Mouse (Mus musculus): ENCODE results near the gene Vasp. TPM values are rescaled to one million over a fixed set of nuclear protein-coding genes. Genes with fewer than 3 reads are reported as not detected.

The Vasp gene
- total and polyA plus RNA-seq, 3 experiments, result 130 to 185 TPM; not detected in 1

DNA sequence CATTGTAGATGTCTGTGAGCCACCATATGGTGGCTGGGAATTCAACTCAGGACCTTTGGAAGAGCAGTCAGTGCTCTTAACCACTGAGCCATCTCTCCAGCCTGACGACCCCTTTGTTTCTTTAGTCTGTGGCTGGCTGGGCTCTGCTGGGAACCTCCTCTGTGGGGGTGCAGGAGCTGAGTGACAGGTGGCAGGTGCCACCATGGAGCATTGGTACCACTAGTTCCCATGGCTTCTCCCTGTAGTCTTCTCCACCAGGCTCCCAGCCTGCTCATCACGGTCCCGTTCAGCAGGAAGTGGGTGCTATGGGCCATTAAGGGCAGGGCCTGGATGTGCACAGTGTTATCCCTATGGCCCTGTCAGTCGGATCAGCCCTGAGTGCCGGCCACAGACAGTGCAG is 37.0 kb downstream of the Vasp start:
- Histone ChIP-seq H3K9me3 (replicated peaks; ENCODE audit: insufficient read depth, low read length) (no peaks in the 10 kb centered on the region), H3K27ac (ENCODE audit: control insufficient read depth, low read depth, low read length) (no peak overlapping the region), H3K36me3 (ENCODE audit: control insufficient read depth in 1 of 2, insufficient read depth in 2 of 2, low read length in 2 of 2) (peaks cover 0 to 5% of the 10 kb centered on the region in 2 experiments; a peak in 3 of 4 replicates), H3K27me3 (ENCODE audit: control insufficient read depth in 1 of 2, insufficient read depth in 2 of 2, low read length in 2 of 2) (no peaks in the 10 kb centered on the region), H3K79me2 (ENCODE audit: control insufficient read depth, insufficient read depth, low read length, poor library complexity) (peaks cover 43% of the 10 kb centered on the region), H3K4me3 (ENCODE audit: control insufficient read depth in 1 of 2, insufficient read depth in 1 of 2, low read depth in 2 of 2, low read length in 2 of 2) (no peak overlapping the region), H3K9ac (ENCODE audit: control insufficient read depth, low read depth, low read length, poor library complexity, severe bottlenecking) (no peak overlapping the region), H3K4me1 (ENCODE audit: control insufficient read depth in 1 of 2, insufficient read depth in 2 of 2, low read length in 2 of 2) (peaks cover 1 to 12% of the 10 kb centered on the region in 2 experiments)
- TF ChIP-seq MXI1 (IDR thresholded peaks at IDR 0.05; ENCODE audit: low read depth, low read length) (0 out of 2 replicates have a peak, but pooled peaks have one; percentile 9), MYB (IDR thresholded peaks at IDR 0.05; ENCODE audit: low read depth, low read length) (no peak), RCOR1 (IDR thresholded peaks at IDR 0.05; ENCODE audit: low read depth, low read length) (no peak), USF2 (IDR thresholded peaks at IDR 0.05; ENCODE audit: borderline replicate concordance in 1 of 2, insufficient read depth in 1 of 2, low read depth in 1 of 2, low read length in 2 of 2) (no peak), TAL1 (IDR thresholded peaks at IDR 0.05; ENCODE audit: low read length) (no peak)
- DNase-seq (ENCODE audit: low read depth, low spot score), result no peak

DNA sequence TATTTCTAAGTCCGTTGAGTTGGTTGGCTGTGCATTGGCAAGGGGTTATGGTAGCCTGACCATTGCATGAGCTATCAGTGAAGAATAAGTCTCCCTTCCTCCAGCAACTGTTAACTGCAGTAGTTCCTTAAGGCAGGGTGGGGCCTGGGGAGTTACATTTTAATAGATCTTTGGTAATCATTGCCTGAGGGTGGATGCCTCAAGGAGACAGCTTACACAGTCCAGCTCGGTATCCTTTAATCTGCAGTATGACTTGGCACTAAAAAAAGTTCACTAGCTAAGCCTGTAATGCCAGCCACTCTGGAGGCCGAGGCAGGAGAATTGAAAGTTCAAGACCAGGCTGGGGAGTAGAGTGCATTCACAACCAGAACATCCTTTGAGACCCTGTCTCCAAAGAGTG is 39.8 kb downstream of the Vasp start:
- Histone ChIP-seq H3K4me3 (ENCODE audit: control insufficient read depth in 1 of 2, insufficient read depth in 1 of 2, low read depth in 2 of 2, low read length in 2 of 2) (no peak overlapping the region), H3K4me1 (ENCODE audit: control insufficient read depth in 1 of 2, insufficient read depth in 2 of 2, low read length in 2 of 2) (peaks cover 5 to 8% of the 10 kb centered on the region in 2 experiments), H3K27me3 (ENCODE audit: control insufficient read depth in 1 of 2, insufficient read depth in 2 of 2, low read length in 2 of 2) (no peaks in the 10 kb centered on the region), H3K9ac (ENCODE audit: control insufficient read depth, low read depth, low read length, poor library complexity, severe bottlenecking) (no peak overlapping the region), H3K27ac (ENCODE audit: control insufficient read depth, low read depth, low read length) (no peak overlapping the region), H3K36me3 (ENCODE audit: control insufficient read depth in 1 of 2, insufficient read depth in 2 of 2, low read length in 2 of 2) (peaks cover 0 to 3% of the 10 kb centered on the region in 2 experiments; a peak in 3 of 4 replicates), H3K9me3 (replicated peaks; ENCODE audit: insufficient read depth, low read length) (no peaks in the 10 kb centered on the region), H3K79me2 (ENCODE audit: control insufficient read depth, insufficient read depth, low read length, poor library complexity) (peaks cover 58% of the 10 kb centered on the region)
- DNase-seq (ENCODE audit: low read depth, low spot score), result no peak
- TF ChIP-seq MYB (IDR thresholded peaks at IDR 0.05; ENCODE audit: low read depth, low read length), result no peak
- TF ChIP-seq ZC3H11A (IDR thresholded peaks at IDR 0.05; ENCODE audit: low read depth, low read length), result no peak
- no peak for TF ChIP-seq TAL1 (IDR thresholded peaks at IDR 0.05; ENCODE audit: low read length)
- no peak for TF ChIP-seq ZMIZ1 (IDR thresholded peaks at IDR 0.05; ENCODE audit: low read depth, low read length)
- TF ChIP-seq SMC3 (IDR thresholded peaks at IDR 0.05; ENCODE audit: low read depth, low read length), result no peak
- TF ChIP-seq NELFE (IDR thresholded peaks at IDR 0.05; ENCODE audit: low read depth, low read length), result no peak
- no peak for TF ChIP-seq MAFK (IDR thresholded peaks at IDR 0.05; ENCODE audit: borderline replicate concordance, low read depth, low read length)
- no peak for TF ChIP-seq MAX (IDR thresholded peaks at IDR 0.05; ENCODE audit: low read length)
- TF ChIP-seq GABPA (IDR thresholded peaks at IDR 0.05; ENCODE audit: low read depth, low read length), result no peak
- TF ChIP-seq CHD2 (IDR thresholded peaks at IDR 0.05; ENCODE audit: low read length), result no peak
- no peak for TF ChIP-seq RAD21 (IDR thresholded peaks at IDR 0.05; ENCODE audit: low read depth, low read length)
- TF ChIP-seq ELF1 (IDR thresholded peaks at IDR 0.05; ENCODE audit: low read depth, low read length), result no peak
- no peak for TF ChIP-seq POLR2A (IDR thresholded peaks at IDR 0.05; ENCODE audit: control insufficient read depth in 1 of 2, insufficient read depth in 1 of 2, low read depth in 1 of 2, low read length in 2 of 2, poor library complexity in 1 of 2)
- TF ChIP-seq TBP (IDR thresholded peaks at IDR 0.05; ENCODE audit: low read depth, low read length), result no peak
- TF ChIP-seq SIN3A (IDR thresholded peaks at IDR 0.05; ENCODE audit: low read length), result no peak
- TF ChIP-seq MAZ (IDR thresholded peaks at IDR 0.05; ENCODE audit: low read depth, low read length), result no peak
- no peak for TF ChIP-seq E2F4 (IDR thresholded peaks at IDR 0.05; ENCODE audit: borderline replicate concordance, low read depth, low read length)
- TF ChIP-seq MYC (IDR thresholded peaks at IDR 0.05; ENCODE audit: low read depth, low read length), result no peak
